Mouse (Mus musculus): Measurements from ENCODE around the gene Mtss1l. TPM values are rescaled to one million over a fixed set of nuclear protein-coding genes. Genes with fewer than 3 reads are reported as not detected.

The Mtss1l gene
- polyA plus RNA-seq, 1 experiment from 2014 or later: 12.4 TPM

DNA sequence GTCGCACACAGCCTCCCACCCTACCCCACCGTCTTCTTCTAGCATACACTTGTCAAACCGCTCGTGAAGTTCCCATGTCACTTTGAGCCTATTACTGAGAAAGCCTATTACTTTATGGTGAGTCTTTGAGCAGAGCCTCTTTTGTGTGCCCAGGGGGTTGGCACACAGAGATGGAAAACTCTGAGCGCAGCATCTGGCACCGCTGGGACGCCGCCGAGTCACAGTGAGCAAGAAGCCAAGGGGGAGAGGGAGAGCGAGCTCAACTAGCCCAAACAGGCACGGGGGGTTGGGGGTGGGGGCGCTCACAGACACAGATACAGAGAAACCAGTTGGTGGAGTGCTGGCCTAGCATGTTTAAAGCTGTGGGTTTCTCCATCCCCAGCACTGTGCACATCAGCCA is 68.3 kb downstream of the Mtss1l start:
- Histone ChIP-seq H3K4me2 (ENCODE audit: low read length) (no peak overlapping the region), H3K27ac (no peak overlapping the region)
- no peak for TF ChIP-seq CTCF (IDR thresholded peaks at IDR 0.05; ENCODE audit: low read depth)

DNA sequence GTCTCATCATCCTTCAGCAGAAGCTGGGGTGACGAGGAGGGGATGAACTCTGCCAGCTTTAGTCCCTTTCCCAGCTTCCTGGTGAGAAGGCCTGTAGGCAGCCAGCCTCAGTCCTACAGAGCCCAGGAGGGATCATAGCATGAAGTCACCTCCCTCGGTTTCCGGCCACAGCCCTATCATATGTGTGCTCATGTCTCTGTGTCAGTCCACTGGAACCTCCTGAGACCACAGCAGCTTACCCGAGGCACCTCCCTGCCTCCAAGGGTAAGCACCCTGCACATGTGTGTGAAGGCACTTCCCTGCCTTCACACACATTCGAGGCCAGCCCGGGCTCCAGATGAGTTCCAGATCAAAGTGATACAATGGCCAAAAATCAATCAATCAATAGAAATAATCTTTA is 69.0 kb downstream of the Mtss1l start:
- H3K4me2 ChIP-seq (ENCODE audit: low read length): no peak overlapping the region
- 69% methylated on average over 6 of the region's 6 CpGs for WGBS
- H3K9me3 ChIP-seq (replicated peaks; ENCODE audit: low read length): no peaks in the 10 kb centered on the region
- no peaks in the 10 kb centered on the region for H3K36me3 ChIP-seq (ENCODE audit: insufficient read depth, low read length)
- DNase-seq (ENCODE audit: low spot score) (no peak), ATAC-seq (replicated peaks; ENCODE audit: low FRiP score, low read depth) (no peak)
- no peak overlapping the region for H3K9ac ChIP-seq (ENCODE audit: low read depth, low read length)
- no peak overlapping the region for H3K27ac ChIP-seq
- no peak for TF ChIP-seq CTCF (IDR thresholded peaks at IDR 0.05; ENCODE audit: low read depth)
- no peak overlapping the region for H3K4me3 ChIP-seq (replicated peaks; ENCODE audit: low read depth, low read length)
- H3K27me3 ChIP-seq (ENCODE audit: insufficient read depth, low read length): no peaks in the 10 kb centered on the region
- H3K4me1 ChIP-seq (replicated peaks; ENCODE audit: insufficient read depth, low read length): no peaks in the 10 kb centered on the region

More for the DNA sequence above, 68.3 kb downstream of the Mtss1l start:
- Histone ChIP-seq H3K4me1 (replicated peaks; ENCODE audit: insufficient read depth, low read length) (no peaks in the 10 kb centered on the region), H3K27me3 (ENCODE audit: insufficient read depth, low read length) (no peaks in the 10 kb centered on the region), H3K9me3 (replicated peaks; ENCODE audit: low read length) (no peaks in the 10 kb centered on the region), H3K4me3 (replicated peaks; ENCODE audit: low read depth, low read length) (no peak overlapping the region), H3K9ac (ENCODE audit: low read depth, low read length) (no peak overlapping the region), H3K36me3 (ENCODE audit: insufficient read depth, low read length) (no peaks in the 10 kb centered on the region)
- ATAC-seq (replicated peaks; ENCODE audit: low FRiP score, low read depth) (no peak), DNase-seq (ENCODE audit: low spot score) (no peak)
- 46% methylated on average over 12 of the region's 12 CpGs for WGBS

Other genes starting within 250 kb of the Mtss1l start
- 14.9 and 16.1 TPM in 2 replicates for gene Vac14, start 102.9 kb upstream of the Mtss1l start, polyA plus RNA-seq (2015; fragmentation: Nextera tagmentation; extraction: Ambion mirVana)
- gene Il34, start 84.4 kb downstream of the Mtss1l start, polyA plus RNA-seq (2015; fragmentation: Nextera tagmentation; extraction: Ambion mirVana): 5.2 and 7.5 TPM in 2 replicates
- 47.2 and 57.3 TPM in 2 replicates for gene Cog4, start 125.1 kb downstream of the Mtss1l start, polyA plus RNA-seq (2015; fragmentation: Nextera tagmentation; extraction: Ambion mirVana)
- 80.1 and 89.4 TPM in 2 replicates for gene Sf3b3, start 125.3 kb downstream of the Mtss1l start, polyA plus RNA-seq (2015; fragmentation: Nextera tagmentation; extraction: Ambion mirVana)
- gene Fuk, start 181.0 kb downstream of the Mtss1l start, polyA plus RNA-seq (2015; fragmentation: Nextera tagmentation; extraction: Ambion mirVana): 10.1 and 10.7 TPM in 2 replicates
- 15.1 and 17.2 TPM in 2 replicates for gene St3gal2, start 198.4 kb downstream of the Mtss1l start, polyA plus RNA-seq (2015; fragmentation: Nextera tagmentation; extraction: Ambion mirVana)

Data from kidney, postnatal 0 days (tissue).